Mouse (Mus musculus) cerebellum, postnatal 4 days (tissue): Measurements from ENCODE around the gene Cebpe.

Experiments
- DNase-seq, 2 experiments: peaks; one replicate each; pipeline ENCODE4 v3.0.0; 2022; ENCODE audit warnings: low spot score in 2 of 2, mixed read lengths in 1 of 2

The Cebpe gene

GRCm38 (mm10) chr14:54676290-54676689 is 35.7 kb downstream of the Cebpe start:
- no peak for DNase-seq

- no peak for DNase-seq
Observed at GRCm38 (mm10) chr14:54674317-54674716, 37.7 kb downstream of the Cebpe start.

GRCm38 (mm10) chr14:54669381-54669780 is 42.6 kb downstream of the Cebpe start:
- DNase-seq = no peak

GRCm38 (mm10) chr14:54664477-54665222 is 47.3 kb downstream of the Cebpe start:
- no peak for DNase-seq
